Mouse (Mus musculus) CD4-positive, CD25-positive, alpha-beta regulatory T cell, adult 2 months (primary cell): ENCODE data around the gene Hnrnpab.

ENCODE experiments used
- DNase-seq: peaks from one replicate; pipeline ENCODE4 v3.0.0-alpha.2; 2012; ENCODE audit warnings: low read depth, low spot score

Hnrnpab gene

DNA sequence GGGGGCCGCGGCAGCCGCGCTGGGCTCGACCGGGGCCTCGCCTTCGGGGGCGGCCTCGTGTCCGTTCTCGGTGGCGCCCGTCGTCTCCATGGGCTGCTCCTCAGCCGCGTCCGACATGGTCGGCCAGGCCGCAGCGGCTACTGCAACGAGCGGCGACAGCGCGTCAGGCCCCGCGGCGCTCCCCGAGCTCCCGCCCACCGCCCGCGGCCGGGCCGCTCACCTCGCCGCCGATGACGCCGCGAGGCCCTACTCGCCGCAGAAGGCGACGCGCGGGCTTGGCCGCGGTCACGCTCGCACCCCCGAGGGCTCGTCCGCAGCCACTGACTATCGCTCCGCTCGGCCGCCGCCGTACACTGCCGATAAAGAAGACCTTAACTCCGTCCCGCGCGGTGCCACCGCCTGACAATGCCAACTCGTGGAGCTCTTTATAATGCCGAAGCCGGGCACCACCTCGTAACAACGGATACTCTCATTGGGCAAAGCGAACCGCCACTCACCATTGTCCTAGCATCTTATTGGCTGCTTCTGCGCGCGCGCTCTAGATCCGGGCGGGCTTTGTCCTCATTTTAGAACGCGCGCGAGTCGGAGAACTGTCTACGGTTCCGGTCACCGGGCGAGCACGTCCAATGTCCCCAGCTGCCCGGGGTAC, at the start of gene Hnrnpab:
Hnrnpab (minus strand) TSS at position 401 of the 649 bp plus-strand sequence.
- peak; percentile 98 for DNase-seq

DNA sequence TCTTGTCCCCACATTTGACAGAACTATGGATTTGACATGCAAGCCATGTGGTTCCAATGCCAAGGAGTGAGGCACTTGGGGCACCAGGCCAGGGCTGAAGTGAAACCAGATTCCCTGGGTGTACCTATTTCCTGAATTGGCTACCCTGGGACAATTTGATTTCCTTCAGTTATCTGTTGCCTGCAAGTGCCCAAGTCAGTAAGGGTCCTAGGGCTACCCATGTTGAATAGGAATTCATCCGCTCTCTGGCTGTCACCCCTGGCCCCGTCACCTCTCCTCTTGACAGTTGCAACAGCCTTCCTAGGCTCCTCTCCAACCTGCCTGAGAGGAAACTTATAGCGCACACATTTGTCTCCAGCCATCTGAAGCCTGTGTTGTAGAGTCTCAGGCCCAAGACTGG, 48.2 kb upstream of the Hnrnpab start:
- no peak for DNase-seq

DNA sequence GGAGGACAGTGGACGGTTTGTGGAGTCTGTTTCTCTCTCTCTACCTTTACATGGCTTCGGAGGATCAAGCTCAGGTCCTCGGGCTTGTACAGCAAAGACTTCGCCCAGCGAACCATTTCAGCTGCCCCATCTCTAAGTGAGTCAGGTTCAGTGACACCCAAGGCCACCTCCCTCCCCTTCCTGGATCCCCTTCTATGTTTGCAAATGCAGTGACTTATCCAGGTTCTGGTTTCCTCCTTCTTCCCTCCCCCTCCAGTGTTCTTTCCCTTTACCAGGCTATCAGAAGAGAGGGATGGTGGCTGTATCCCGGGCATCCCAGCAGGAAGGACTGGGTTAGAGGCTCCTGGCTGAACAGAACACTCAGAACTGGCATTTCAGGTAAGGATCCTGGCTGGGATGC, 47.1 kb upstream of the Hnrnpab start:
- no peak for DNase-seq

DNA sequence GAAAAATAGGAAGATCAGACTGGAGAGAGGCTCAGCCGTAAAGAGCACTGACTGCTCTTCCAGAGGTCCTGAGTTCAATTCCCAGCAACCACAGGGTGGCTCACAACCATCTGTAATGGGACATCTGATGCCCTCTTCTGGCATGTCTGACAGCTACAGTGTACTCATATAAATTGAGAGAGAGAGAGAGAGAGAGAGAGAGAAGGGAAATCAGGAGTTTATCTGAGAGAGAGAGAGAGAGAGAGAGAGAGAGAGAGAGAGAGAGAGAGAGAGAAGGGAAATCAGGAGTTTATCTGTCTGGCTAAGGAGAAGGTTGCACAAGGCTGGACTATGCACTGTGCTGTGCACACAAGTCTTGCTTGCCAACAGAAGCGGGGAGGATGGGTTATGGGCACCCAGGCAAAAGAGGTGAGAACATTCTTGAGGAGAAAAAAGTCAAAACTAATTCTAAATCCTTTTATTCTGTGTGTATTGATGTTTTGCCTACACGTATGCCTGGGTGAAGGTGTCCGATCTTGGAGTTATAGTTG, 46.3 kb upstream of the Hnrnpab start:
- no peak for DNase-seq

DNA sequence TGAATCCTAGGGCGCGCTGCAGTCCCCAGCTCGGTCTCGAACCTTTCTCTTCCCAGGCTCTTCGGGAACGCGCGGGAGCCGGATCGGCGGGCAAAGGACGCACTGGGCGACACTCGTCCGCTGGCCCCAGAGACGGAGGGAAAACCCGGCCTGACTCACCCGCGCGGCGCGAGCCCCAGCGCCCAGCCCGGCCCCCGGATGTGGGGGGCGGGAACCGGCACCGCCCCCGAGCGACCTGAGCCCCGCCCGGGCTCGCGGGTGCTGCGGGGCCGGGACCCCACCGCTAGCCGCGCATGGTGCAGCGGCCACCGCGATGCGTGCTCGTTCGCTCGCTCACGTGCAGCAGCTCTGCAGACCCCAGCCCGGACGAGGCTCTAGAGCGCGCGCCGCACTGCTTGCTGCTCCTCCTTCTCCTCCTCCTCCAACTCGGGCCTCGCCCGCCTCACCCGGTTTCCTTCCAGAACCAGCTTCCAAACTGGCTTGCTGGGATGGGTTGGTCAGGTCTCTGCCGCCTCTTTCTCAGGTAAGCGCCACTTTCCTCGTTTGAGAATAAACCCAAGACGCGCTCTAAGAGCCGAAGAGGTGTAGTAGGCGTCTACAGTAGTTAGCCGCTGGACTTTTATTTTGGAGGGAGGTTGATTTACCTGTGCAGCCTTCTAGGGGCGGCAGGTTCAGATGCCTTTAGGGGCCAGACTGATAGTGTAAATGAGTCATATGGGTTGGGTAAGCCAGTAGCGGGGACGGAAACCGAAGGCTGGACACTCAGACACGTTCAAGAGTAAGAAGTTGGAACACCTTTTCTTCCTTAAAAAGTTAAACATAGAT, 44.3 kb upstream of the Hnrnpab start, which contains the start of the genes N4bp3 and D930048N14Rik:
N4bp3 (minus strand) TSS at position 152 of the 825 bp plus-strand sequence.
D930048N14Rik (plus strand) TSS at position 264 of the 825 bp plus-strand sequence.
- DNase-seq, result peak; percentile 78

DNA sequence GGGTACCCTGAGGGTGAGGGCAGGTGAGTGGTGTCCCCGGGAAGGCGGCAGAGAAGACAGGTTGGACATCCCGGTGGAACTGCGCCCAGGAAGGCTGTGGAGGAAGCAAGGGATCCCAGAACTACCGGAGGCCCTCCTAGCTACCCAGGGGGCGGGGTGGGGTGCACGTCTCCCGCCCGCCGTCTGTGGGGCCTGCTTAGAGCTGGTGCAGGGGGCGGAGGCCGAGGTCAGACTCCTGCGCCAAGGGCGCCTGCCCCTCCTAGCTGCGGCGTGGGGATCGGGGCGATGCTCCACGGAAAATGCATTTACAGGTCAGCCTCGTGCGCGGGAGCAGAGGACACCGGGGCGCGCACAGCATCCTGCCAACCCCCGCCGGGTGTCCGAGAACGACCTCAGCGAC, 43.6 kb upstream of the Hnrnpab start:
- no peak for DNase-seq

DNA sequence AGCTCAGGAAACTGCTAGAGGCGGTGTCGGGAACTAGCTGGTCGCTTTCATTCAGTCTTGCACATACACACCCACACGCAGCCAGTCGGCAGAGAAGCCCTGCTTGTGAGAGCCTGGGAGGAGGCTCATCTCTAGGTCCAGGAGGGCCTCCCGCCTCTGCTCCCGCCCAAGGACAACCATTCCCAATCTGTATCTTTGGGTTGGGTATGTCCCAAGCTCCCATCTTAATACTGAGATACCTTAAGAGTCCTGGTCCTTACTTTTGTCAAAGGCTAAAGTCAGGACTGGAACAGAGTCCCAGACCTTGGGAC, 43.2 kb upstream of the Hnrnpab start:
- DNase-seq, result peak; percentile 62

DNA sequence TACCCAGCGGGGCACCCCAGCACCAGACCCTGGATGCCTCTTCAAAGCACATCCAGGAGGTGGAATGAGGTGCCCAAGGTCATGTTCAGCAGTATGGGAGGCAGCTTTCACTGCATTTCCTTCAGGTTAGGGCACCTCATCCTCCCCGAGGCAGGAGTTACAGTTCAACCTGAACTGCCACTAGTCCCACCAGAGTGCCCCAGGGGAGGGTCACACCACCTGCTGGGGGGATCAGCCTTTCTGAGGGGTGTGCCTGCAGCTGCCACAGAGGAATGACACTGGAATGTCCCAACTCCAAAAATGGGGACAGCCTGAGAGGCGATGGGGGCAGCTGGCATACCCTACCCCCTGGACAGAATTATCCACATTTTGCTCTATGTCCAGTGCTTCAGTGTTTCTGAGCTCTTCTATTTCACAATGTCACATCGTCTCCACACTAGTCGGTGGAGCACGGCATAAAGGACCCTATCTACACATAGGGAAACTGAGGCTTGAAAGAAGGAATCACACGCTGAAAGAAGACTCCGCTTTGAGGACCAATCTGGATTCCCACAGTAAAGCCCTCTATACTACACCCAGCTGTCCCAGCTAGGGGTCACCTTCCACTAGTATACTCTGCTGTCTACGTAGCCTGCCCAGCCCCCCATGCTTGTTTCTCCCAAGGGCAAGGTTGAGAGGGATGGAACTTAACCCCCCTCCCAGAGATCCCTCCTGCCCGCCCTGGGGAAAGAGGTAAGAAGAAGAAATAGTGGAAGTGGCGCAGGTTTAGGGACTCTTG, 42.7 kb upstream of the Hnrnpab start:
- DNase-seq, result no peak

DNA sequence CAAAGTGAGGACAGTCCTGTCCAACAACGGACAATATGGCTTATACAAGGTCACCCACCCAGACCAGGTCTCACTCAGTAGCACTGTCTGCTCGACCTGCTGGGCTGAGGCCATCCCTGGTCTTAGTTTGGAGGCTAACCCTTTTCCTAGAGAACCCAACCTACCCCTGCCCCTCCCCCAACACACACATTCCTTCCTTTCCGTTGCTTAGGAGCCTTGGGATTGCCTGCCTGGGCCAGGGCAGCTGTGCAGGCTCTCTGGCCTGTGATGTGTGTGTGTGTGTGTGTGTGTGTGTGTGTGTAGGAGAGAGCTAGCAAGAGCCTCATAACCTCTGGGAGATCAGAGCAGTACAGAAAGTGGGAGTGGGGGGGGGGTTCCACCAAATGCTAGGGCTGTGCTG, 41.9 kb upstream of the Hnrnpab start:
- no peak for DNase-seq

DNA sequence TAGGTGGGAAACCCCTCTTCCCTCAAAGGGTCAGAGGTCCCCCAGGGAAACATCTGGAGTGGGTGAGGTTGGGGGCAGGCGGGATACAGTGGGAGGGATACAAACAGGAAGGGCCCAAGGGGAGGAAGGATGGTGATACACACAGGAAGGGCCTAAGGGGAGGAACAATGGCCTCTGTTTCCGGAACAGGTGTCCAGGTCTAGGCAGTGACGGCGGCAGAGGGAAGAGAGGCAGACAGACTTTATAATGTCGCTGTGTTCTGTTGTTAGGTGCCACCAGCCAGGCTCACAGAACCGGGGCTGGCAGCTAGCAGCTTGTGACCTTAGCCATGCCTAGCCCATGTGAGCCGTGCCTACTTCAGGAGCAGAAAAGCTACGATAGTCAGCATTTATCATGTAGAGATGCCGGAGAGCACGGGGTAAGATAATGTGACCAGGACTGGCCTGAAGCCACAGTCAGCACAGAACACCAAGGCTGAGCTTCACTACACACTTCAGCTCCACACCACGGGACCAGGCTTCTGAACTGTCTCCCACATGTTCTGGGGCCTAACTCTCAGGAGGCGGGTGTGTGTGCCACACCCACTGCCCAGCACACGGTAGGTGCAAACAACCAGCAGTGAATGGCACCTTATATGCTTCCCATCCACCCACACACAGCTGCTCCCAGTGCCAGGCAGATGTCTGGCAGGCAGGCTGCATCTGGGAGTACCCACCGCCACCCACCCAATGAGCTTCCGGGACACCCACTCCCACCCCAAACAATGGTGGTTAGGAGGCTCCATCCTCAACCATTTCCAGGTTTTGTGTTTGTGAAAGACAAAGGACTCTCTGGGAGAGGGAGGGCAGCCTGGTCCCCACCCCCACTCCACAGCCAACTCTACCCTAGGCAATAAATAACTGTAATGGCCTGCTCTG, 40.4 kb upstream of the Hnrnpab start:
- no peak for DNase-seq

DNA sequence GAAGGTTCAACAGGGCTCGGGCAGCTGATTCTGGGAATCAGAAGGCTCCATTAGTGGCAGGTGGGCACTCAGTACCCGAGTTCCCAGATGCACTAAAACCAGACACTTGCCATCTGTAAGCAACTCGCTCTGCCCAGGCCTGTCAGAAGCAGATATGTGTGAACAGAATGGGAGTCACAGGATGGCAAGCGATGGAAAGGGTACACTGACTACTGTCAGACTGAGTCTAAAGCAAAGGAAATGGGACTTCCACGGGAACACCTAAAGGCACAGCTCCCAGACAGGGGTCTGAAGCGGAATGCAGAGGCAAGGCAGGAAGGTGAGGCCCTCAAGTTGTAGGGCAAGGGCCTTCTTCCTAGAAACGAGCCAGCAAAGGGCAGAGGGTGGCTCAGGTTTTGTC, 39.6 kb upstream of the Hnrnpab start:
- no peak for DNase-seq

DNA sequence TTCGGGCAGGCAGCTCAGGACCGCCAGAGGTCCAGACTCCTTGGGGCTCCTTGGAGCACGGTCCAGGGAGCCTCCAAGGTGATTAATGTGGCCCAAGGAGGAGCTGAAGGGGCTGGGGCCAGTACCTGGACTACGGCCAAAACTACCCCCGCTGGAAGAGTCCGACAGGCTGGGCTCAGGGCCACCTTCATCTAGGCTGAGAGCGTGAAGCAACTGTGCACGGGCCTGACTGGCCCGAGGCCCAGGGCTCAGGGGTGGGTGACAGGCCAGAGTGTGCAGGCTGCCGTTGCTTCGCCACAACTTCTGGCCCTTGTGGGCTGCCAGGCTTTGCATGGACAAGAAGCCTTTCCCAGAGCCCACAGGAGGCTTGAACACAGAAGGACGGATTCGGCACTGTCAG, 38.6 kb upstream of the Hnrnpab start:
- no peak for DNase-seq

DNA sequence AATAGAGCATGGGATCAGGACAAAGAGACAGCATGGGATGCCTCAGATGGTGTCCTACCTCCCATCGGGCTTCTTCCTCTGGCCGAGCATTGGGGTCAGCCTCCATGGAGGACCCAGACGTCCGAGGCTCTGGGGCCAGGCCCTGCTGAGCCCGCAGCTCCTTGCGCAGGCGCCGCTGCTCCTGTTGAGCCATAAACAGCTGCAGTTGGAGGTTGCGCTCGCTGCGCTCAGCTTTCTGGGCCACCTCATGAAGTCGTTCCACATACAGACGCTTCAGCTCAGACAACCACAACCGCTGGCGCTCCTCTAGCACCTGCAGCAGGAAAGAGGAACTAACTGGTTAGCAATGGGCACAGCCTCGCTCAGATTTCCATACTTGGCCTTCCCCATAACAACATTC, 37.6 kb upstream of the Hnrnpab start:
- peak; percentile 41 for DNase-seq

DNA sequence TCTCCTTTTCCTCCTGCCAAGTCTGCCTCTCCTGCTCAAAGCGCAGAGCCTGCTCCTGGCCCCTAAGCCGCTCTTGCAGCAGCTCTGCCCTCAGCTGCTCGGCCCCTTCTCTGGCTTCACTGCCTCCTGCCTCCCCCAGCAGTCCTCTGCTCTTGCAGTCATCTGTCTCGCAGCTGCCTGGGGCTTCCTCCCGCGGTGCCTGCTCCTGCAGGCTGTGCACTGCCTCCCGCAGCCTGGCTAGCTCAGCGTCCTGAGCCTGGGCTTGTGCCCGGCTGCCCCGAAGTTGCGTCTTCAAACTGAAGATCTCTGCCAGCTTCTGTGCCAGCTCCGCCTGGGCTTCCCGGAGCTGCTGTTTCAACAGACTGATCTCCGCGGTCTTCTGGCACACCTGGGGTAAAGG, 37.1 kb upstream of the Hnrnpab start:
- DNase-seq, result no peak

DNA sequence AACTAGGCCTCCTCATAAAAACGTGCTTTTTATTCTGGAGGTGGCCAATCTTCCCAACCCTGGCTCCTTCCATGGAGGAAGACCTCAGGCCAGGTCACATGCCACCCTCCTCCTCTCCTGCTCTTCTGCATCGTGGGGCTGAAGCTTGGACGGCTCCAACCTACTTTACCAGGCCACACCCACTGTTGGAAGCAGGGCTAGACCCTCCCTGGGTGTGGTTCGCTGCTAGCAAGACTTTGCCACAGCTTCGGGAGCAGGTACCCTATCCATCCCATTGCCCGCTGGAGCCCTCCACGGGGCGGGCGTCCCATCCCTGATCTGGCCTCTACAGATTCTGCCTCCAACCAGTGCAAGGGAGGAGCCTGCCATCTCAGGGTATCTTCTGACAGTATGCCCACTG, 36.6 kb upstream of the Hnrnpab start:
- DNase-seq, result no peak

DNA sequence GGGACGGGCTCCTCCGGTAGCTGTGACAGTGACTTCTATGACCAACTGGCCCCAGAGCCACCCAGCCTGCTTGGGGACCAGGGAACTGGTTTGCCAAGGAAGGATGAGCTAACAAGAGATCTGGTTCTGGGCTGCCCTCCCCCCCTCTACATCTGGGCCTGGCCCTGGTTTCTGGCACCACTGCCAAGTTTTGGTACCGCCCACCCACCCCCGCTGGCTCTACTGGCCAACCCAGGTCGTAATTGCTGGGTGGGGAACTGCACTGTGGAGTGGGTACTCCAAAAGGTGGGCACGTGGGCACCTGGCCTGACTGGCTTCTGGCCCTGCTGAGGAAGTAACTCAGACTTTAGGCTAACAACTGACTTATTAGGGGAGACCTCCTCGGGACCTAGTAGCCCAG, 34.1 kb upstream of the Hnrnpab start:
- no peak for DNase-seq

DNA sequence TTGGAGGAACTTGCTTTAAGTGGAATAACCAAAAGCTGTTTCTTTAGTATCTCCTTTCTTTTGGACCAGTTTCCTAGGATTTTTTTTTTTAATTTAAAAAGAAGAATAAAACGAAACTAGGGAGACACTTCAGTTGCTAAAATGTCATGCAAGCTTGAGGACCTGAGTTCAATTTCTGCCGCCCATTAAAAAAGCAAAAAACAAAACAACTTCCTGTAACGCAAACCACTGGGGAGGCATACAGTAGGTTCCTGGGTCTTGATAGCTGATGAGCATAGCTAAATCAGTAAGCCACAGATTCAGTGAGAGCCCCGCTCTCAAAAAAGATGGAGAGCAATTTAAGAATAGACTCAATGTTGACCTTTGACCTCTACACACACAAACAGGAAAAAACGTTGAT, 31.9 kb upstream of the Hnrnpab start:
- no peak for DNase-seq

DNA sequence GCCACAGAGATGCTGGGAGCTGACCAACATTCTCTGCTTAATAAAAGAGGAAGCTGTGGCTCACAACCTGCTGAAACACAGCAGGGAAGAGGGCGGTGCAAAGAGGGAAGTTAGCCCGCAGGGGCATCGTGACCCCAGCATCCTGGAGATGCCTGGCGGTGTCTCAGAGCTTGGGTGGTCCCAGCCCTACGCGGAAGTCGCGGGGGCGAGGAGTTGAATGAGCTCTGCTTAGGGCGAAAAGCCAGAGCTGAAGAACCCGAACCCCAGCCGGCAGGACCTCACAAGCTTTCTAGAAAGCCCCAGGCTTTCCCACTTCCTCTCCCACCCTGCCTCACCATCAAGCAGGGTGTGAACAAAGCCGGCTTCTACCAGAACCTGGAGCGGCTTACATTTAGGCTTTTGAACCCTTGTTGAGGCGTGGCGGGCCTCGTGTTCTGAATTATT, 31.3 kb upstream of the Hnrnpab start:
- peak; percentile 52 for DNase-seq

DNA sequence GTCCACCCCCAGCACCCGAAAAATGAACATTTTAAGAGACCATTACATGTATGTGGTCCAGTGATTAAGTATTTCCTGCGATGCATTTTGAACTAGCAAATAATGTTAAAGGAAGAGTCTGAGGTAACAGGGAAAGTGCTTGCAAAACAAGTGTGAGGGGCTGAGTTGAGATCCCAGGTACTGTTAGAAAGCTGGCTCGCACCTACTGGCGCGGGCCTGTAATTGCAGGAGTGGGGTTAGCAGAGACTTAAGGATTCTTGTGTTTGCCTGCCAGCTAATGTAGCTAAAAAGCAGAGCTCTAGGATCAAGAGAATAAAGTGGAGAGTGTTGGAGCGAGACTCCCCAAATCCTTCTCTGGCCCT, 29.7 kb upstream of the Hnrnpab start:
- DNase-seq, result peak; percentile 86

DNA sequence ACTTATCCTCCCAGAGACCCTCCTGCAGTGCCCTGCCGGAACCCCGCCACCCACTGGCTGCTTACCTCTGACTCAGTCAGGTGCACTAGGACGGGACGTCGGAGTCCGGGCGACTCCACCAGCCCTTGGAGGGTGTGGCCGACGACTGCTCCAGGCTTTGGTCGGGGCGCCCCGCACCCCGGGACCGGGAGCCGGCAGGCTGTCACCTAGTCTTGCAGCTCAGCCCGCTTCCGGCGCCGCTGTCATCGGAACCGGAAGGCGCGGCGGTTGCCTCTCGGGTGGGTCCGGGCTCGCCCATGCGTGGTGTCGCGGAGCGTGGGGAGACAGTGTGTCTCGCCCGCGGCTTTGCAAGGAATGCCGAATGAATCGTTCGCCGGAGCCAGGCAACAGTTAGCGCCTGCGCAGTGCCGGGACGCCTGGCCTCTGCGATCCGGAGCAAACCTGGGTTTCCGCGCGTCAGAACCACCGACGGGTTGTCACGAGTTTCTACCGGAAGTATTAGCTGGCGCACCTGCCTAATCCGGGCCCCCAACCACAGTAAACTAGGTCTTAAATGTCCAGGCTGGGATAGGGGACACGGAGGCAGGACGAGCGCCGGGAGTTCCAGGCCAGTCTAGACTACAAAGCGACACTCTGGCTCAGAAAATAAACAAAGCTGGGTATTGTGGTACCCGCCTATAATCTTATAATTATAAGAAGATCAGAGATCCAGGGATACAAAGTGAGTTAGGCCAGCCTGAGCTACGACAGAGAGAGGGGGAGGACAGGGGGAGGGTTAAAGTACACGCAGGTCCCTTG, 29.1 kb upstream of the Hnrnpab start, which contains the start of gene Rmnd5b:
Rmnd5b (minus strand) TSS at position 372 of the 798 bp plus-strand sequence.
- DNase-seq, result peak; percentile 92
